Mouse (Mus musculus) left cerebral cortex, postnatal 36 days (tissue): ENCODE results near the gene Mink1. TPM values are rescaled to one million over a fixed set of nuclear protein-coding genes. Genes with fewer than 3 reads are reported as not detected.
"Not testable (repeated sequence)": the region's sequence is repeated elsewhere in the genome, so short reads cannot be mapped to it uniquely, and the experiment has no call there.

Source experiments
- DNase-seq, 2 experiments: peaks; one replicate each; pipeline ENCODE4 v3.0.0; 2021 to 2022; ENCODE audit warnings: low spot score in 2 of 2, mixed read lengths in 1 of 2
- intact Hi-C: fragments of 180-260 bp; cut with DNase I; formaldehyde crosslinking; loops from one replicate; pipeline ENCODE4 v1.15.1; 2025
- total RNA-seq, 2 experiments: library from RNA; stranded (reverse); gene quantifications; 2 replicates each; pipeline ENCODE4 v1.2.3; 2021

The Mink1 gene
- total RNA-seq, 2 experiments from 2014 or later: 380 to 465 TPM

DNA sequence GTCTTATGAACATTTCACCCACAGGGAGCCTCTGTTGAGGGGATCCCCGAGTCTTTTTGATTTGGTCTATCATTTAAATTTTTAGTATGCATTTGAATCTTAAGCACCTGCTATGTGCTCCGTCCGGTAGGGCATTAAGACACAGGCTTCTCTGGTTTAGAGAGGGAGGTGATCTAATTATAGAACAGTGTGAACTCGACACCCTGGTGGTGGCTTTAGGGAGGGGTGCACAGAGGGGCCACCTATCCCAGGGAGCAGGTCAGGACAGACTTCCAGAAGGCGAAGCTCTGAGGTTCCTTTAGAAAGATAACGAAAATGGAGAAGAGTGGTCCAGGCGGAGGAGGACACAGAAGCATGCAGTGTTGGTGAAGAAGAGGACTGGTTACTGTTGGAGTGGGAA, 18.2 kb upstream of the Mink1 start:
- DNase-seq: no peak
- intact Hi-C loops: no loop called here

DNA sequence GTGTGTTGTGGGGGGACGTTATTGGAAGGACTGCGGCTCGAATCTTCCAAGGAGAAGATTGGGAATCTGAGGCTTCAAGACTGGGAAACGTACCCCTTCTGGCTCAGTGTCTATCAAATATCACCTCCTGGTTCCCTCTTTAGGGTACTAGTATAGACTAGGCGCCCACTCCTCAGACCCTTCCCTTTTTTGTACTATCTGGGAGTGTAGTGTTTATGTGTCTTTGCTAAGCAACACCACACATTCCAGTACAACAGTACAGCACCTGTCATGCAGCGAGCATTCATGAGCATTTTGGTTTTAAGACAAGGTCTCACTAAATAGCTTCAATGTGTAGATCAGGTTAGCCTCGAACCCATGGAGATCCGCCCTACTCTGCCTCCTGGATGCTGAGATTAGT, 11.2 kb upstream of the Mink1 start:
- intact Hi-C loops: no loop called here
- DNase-seq: no peak

DNA sequence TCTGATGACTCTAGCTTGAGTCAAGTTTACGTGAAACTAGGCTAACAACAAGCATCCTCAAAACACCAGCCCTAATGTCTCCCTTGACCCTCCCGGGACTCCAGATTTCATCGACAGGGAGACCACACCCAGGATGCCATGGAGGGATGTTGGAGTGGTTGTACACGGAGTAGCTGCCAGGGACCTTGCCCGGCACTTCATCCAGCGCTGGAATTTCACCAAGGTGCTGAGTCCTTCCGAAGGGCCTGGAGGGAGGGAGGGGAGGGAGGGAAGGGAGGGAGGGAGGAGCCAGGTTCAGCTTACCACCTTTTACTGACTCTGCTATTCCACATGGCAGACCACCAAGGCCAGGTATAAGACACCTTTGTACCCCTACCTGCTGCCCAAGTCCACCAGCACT, 8.7 kb upstream of the Mink1 start:
- DNase-seq: no peak
- intact Hi-C loops: no loop called here

DNA sequence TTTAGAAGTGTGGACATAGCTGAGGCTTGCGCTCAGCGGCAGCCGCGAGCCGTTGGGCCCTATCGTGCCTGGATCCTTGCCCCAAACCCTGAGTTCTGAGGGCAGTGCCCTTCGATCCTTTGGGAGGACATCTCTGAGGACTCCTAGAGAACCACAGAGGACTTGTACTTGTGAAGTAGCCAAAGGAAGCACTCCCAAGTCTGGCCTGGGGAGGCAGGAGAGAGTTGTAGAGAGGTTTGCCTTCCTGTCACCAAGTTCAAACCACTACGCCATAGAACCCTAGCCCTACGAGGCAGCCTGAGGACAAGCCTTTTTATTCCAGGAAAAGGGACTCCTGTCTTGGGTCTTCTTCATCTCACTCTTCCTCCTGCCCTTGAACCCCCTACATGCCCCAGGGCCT, 5.1 kb upstream of the Mink1 start:
- no peak for DNase-seq
- intact Hi-C loops: no loop called here

DNA sequence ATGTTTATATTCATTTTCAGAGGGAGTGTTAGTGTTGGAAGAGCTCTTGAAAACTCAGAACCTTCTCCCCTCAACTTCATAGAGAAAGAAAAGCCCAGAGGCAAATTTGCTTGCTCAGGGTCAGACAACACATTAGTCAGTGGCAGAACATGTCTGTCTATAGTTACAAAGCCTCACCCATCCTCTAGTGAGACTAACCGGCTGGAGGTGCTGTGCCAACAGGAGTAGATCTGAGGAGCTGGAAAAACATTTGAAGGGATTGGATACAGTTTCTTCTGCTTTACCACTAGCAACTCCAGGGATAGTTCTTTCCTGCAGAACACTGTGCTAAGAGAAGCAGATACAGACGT, 769 bp upstream of the Mink1 start:
- intact Hi-C loops: loop anchor here (2.0 to 5.0 kb wide), 2 partner anchors 21 to 35 kb away; no protein-coding TSS in a partner anchor
- DNase-seq: no peak

DNA sequence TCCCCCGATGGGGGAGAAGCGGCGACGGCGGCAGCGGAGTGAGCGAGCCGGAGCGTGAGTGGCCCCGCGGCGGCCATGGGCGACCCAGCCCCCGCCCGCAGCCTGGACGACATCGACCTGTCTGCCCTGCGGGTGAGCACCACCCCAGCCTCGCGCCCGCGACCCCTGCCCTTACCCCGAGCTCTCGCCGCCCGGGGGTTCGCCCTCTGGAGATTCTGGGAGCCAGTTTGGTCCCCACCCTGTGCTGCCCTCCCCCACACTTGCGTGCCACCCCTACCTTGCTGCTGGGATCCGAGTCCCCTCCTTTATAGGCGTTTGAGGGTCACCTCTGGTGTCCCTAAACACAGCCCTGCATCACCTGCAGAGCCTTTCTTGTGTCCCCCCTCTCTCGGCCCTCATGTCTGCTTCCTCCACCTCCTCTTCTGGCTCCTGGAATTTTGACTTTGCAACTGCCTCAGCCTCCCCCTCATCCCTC, 351 bp downstream of the Mink1 start:
- no peak for DNase-seq
- intact Hi-C loops: loop anchor here (2.0 to 5.0 kb wide), 2 partner anchors 20 to 34 kb away; no protein-coding TSS in a partner anchor

DNA sequence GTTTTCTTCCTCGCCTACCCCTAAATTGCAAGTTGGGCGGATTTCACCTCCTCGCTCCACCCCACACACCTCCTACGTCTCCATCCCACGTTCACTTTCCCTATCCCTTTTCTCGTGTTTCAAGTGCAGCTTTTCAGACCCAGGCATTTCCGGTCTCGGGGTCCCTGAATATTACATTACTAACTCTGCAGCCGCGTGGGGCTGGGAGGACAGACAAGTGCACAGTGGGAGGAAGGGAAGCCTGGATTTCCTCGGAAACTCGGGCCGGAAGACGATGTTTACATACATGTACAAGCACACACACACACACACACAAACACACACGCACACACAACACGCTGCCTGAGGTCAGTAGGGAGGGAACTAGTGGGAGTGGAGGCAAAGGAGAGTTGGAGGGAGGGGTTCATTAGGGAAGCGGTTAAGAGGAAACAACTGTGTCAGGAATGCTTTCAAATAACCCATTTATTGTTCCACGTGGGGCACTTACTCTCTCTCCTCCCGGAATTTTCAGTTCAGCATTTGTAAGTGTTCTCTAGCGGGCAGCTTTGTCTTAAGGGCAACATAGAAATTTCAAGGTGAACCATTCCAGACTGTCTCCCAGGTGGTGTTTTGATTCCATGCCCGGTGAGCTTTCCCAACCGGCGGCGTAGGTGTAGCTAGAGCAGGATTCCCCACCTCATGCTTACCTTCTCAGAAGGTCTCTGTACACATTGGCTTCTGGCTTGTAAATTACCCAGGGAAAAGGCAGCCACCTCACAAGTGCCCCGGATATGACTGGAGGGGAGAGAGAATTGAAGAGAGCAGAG, 992 bp downstream of the Mink1 start:
- intact Hi-C loops: loop anchor here (2.0 to 5.0 kb wide), 2 partner anchors 19 to 34 kb away; no protein-coding TSS in a partner anchor
- peak in 1 of 2 experiments; percentile 46 for DNase-seq

DNA sequence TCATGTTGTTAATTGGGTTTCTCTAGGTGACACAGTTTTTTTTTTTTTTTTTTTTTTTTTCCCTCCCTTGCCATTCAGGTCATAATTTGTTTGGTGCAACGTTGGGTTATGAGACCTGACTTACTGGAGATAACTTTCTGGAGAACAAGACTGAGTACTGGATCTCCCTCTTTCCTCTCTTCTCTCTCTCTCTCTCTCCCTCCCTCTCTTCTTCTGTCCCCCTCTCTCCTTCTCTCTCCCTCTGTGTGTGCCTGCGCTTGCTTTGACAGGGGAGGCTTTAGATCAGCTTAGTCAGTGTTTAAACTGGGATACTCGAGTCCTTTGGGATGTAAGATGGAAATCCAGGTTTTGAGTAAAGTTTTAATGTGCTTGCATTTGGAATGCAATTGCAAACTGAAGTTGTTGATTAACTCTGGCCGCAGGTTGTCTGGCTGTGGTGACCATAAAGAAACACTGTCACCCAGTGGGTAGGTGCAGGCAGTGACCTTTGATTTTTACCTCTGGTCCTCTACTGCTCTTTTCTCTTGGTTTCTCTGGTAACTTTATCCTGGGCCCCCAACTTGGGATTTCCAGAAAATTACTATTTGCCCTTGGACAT, 1.7 kb downstream of the Mink1 start:
- intact Hi-C loops: loop anchor here (5.0 kb wide), 1 partner anchor 33 kb away; no protein-coding TSS in a partner anchor
- no peak for DNase-seq

DNA sequence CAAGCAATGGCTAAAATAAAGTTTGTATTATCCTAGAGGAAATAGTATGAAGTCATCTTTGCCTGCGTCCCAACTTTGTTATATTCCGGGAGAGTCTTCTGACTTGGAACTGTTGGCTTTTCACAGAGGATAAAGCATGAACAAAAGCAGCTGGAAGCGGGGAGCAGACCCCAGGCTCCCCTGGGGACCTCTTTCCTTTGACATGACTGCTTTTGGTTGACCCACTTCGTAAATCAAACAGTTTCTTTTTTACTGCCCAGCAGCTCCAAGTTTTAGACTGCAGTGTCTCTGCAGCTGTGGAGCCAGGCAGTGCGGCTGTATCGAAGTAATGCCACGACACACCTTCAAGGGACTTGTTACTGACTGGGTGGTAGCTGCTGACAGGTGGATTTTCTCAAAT, 3.9 kb downstream of the Mink1 start:
- DNase-seq: no peak
- intact Hi-C loops: no loop called here

DNA sequence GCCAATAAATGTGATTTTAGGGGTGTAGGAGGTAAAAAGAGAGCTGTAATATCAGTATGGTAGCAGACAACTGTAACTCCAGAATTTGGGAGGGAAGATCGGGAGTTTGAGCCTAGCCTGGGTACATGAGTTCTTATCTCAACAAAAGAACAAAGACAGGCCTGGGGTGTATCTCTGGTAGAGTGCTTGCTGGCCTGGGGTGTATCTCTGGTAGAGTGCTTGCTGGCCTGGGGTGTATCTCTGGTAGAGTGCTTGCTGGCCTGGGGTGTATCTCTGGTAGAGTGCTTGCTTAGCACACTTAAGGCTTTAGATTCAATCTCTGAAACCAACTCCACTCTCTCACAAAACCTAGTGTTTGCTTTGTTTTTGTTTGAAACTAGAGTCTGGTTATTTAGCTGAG, 7.9 kb downstream of the Mink1 start:
- intact Hi-C loops, DNase-seq: not testable (repeated sequence)

DNA sequence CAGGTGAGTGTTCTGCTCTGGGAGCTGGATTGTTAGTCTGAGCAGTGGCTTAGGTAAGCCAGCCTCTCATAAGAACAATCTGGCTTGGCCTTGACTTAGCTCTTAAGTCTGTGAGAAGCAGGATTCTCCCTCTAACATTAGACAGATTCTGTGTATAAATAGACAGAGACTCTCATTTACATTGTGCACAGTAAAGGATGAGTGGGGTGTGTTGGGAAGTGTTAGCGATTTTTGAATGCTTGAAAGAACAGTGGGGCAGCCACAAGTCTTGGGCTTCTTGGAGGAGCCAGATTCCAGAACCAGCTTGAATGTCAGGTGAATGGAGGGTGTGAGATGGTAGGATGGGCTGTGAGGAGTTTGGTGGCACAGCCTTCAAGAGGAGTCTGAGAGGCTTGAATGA, 9.0 kb downstream of the Mink1 start:
- intact Hi-C loops: no loop called here
- no peak for DNase-seq

DNA sequence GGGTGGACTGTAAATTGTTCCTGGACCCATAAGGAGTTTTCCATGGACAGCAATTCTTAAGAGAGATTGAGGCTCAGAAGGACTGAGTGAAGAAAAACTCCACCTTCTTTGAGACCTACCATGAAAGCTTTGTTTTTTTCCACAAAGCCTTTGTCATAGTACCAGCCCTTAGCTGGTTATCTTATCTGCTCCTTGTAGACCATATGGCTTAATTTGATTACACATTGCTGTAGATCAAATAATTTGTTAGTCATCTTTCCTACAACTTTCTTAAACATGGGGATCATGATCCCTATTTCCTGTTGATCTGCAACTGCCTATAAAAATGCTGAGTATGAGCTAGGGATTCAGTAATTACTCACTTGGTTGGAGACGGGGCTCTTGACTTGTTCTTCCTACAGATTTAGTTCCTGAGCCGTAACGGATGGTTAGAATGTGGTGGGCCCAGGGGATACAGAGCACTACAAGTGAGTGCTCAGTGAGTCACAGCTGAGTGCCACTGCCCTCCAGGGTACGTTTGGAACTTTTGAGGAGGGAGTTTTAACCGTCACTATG, 9.7 kb downstream of the Mink1 start:
- intact Hi-C loops: no loop called here
- no peak for DNase-seq

DNA sequence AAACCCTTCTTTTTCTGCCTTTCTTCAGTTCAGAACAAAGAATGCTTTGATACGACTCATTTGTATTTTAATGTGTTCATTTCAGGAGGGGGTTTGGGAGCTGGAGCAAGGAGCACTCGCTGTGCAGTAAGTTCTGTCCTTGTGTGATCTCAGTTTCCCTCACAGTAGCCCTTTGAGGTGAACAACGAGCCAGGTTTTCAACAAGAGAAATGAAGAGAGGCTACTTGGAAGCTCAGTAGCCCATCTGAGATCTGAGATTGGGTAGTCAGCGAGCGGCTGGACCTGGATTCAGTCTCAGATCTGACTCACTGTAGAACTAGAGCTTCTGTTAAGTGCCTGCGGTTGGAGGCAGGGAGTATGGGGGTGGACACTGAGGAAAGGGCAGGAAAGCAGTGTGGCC, 11.2 kb downstream of the Mink1 start:
- no peak for DNase-seq
- intact Hi-C loops: no loop called here

DNA sequence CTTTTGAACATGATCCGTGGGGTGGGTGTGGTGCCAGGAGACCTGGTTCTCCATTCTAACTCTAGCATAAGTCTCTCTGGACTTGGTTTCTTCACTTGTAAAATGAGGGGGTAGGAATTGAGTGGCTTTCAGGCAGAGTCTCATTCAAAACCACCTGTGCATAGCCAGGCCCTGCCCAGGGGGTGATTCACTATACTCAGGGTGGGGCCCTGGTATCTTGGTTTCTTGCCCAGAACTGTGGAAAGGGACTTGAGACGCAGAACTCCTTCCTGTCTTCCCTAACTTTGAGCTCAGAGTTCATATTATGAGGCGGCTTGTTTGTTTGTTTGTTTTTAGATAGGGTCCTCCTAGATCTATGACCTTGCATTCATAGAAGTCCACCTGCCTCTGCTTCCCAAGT, 14.5 kb downstream of the Mink1 start:
- no peak for DNase-seq
- intact Hi-C loops: no loop called here

DNA sequence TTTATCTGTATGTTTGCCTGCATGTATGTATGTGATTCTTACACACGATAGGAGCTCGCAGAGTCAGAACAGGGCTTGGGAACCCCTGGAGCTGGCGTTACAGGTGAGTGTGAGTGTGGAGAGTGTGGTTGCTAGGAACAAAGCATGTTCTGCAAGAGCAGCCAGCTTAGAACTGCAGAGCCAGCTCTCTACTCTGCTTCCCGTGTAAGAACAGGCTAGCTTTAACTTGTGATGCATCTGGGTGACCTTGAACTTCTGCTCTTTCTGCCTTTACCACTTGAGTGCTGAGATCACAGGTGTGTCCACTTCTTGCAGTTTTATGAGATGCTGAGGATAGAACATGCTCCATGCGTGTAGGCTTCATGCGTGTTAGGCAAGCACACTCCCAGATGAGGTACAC, 16.3 kb downstream of the Mink1 start:
- no peak for DNase-seq

DNA sequence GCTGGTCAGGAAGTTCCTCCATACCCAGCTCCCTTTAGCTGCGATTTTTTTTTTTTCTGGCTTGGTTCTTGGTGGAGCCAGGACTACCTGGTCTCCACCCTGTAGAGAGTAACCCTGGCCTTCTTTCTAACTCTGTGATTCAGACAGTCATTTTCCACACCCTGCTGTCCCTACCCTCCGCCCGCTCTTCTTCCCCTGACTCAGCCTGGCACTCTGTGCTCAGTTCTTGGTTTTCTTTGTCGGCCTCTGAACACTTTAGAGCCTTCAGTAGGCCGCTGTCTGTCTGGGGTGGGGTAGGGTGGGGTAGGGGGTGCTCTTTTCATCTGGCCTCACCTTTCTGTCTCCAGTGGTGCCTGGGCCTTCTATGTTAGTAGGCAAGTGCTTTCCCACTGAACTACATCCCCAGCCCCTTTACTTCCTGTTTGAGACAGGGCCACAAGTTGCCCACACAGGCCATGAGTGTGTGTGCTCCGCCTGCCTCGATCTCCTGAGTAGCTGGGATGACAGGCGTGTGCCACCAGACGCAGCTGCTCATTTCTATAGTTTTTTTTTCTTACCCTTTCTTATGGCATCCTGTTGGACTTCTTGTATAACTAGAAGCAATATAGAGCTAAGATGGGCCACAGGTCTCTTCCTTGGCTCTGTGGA, 17.2 kb downstream of the Mink1 start:
- DNase-seq: no peak
- intact Hi-C loops: no loop called here

More for the DNA sequence above, 16.3 kb downstream of the Mink1 start:
- intact Hi-C loops: no loop called here

DNA sequence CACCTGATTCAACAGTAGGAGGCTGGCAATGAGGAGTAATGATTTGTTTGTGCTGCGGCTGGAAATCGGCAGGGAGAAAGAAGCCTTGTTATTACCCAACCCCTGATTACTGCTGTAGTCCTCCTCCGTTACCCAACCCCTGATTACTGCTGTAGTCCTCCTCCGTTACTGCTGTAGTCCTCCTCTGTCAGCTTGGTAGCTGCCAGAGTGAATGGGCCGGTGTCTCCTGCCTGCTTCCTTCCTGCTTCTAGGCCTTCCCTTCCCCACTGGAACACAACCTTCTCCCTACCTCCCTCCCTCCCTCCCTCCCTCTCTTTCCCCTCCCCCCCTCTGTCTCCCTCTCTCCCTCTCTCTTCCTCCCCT, 17.7 kb downstream of the Mink1 start:
- intact Hi-C loops: no loop called here
- no peak for DNase-seq

DNA sequence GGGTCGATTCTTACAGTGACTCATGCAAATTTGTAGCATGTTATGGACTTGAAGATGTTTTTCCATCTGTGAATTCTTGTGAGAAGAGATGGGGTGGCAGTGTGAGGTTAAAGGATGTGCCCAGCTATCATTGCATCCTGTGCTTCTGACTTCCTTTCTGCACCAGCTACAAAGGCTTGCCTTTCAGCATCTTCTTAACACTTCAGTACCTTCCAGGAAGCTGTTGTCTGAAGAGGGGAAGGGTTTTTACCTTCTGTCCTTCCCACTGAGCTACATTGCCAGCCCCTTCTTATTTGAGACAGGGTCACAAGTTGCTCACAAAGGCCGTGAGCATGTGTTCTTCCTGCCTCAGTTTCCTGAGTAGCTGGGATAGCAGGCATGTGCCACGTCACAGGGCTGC, 18.2 kb downstream of the Mink1 start:
- intact Hi-C loops: no loop called here
- DNase-seq: no peak

DNA sequence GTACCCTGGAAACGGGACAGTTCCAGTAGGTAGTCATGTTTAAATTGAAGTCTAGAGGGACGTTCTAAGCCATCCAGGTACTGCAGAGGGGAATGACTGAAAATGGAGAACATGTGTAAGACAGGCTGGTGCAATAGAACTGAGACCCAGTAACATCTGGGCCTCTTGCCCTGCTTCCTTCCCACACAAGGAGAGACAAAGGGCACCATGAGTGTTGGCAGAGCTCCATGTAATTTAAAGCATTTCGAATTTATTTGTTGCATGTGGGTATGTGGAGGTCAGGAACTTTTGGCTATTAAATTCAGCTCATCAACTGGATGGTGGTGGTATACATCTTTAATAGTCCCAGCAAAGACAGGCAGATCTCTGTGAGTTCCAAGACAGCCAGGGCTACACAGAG, 19.5 kb downstream of the Mink1 start:
- intact Hi-C loops: loop anchor here (2.0 kb wide), 1 partner anchor 19 kb away; the partner anchor contains the start of gene Mink1
- no peak for DNase-seq

DNA sequence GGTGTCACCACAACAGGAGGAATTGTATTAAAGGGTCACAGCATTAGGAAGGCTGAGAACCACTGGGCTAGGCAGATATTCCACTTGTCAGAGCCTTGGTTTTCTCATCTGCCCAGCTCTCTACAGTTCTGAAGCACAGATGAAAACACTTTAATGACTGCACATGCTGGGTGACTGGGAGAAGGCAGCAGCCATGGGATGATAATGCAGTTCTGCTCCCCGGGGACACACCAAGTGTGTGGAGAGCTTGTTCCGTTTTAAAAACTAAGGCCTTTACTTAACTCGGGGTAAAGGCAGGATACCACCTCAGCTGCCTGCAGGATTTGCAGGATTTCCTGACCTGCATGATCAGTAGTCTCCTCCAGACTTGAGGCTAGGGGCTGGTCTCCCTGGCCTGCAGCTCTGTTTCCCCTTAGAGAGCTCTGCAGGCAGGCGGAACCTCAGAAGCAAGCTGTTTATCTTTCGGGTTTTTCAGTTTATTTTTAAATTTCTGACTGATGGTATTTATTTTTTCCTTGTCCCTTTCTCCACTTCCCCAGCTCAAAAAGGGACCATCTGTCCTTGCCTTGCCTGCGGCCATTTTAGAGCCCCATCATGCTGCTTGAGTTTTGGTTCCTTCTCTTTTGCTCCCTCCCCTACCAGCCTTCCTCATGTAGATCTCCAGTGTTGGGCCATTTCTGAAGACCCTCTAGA, 20.5 kb downstream of the Mink1 start:
- intact Hi-C loops: loop anchor here (2.0 kb wide), 1 partner anchor 20 kb away; the partner anchor contains the start of gene Mink1
- DNase-seq: no peak
